Mouse (Mus musculus) midbrain, embryonic 13.5 days (tissue): ENCODE results near the gene Gm21996. TPM values are rescaled to one million over a fixed set of nuclear protein-coding genes. Genes with fewer than 3 reads are reported as not detected.
"Not testable (repeated sequence)": the region's sequence is repeated elsewhere in the genome, so short reads cannot be mapped to it uniquely, and the experiment has no call there.

Experiments used
- ATAC-seq: fragments of 200-750 bp; cut with Nextera tagmentation; 2 replicates; pipeline ENCODE4 v1.8.0; 2017; ENCODE audit warnings: mild to moderate bottlenecking, moderate TSS enrichment, moderate library complexity
- H3K27ac ChIP-seq: fragments of 300-500 bp; sonication (generic); 2 replicates; pipeline ENCODE4 v1.5.1; 2015; ENCODE audit warnings: inconsistent platforms, mild to moderate bottlenecking, moderate library complexity
- H3K27me3 ChIP-seq: fragments of 300-500 bp; sonication (generic); 2 replicates; pipeline ENCODE4 v1.6.1; 2015; ENCODE audit warnings: mild to moderate bottlenecking, inconsistent platforms
- H3K36me3 ChIP-seq: fragments of 300-500 bp; sonication (generic); 2 replicates; pipeline ENCODE4 v1.6.1; 2015; ENCODE audit warnings: mild to moderate bottlenecking, inconsistent platforms
- H3K4me1 ChIP-seq: fragments of 300-500 bp; sonication (generic); replicated peaks from 2 replicates; pipeline ENCODE4 v1.6.1; 2015; ENCODE audit warnings: inconsistent platforms
- H3K4me2 ChIP-seq: fragments of 300-500 bp; sonication (generic); replicated peaks from 2 replicates; pipeline ENCODE4 v1.6.1; 2015; ENCODE audit warnings: moderate library complexity, mild to moderate bottlenecking, inconsistent platforms
- H3K4me3 ChIP-seq: fragments of 300-500 bp; sonication (generic); replicated peaks from 2 replicates; pipeline ENCODE4 v1.5.1; 2015; ENCODE audit warnings: mild to moderate bottlenecking, inconsistent platforms
- H3K9ac ChIP-seq: fragments of 300-500 bp; sonication (generic); replicated peaks from 2 replicates; pipeline ENCODE4 v1.6.1; 2015; ENCODE audit warnings: mild to moderate bottlenecking, inconsistent platforms
- H3K9me3 ChIP-seq: fragments of 300-500 bp; sonication (generic); 2 replicates; pipeline ENCODE4 v1.6.1; 2016; ENCODE audit warnings: mild to moderate bottlenecking, inconsistent platforms
- WGBS: fragments of 180-500 bp; shearing (Covaris S2); methylation state at CpG from one replicate; pipeline ENCODE4 v1.1.7; 2015; 5-methylcytosine and 5-hydroxymethylcytosine counted together
- polyA plus RNA-seq: library from polyadenylated mRNA; unstranded; fragments of >200 nt; fragmentation: Nextera tagmentation; extraction: Ambion mirVana; gene quantifications from 2 replicates; pipeline ENCODE4 v1.2.1, GENCODE M21; 2015

The Gm21996 gene
- not detected in 2 replicates for polyA plus RNA-seq

DNA sequence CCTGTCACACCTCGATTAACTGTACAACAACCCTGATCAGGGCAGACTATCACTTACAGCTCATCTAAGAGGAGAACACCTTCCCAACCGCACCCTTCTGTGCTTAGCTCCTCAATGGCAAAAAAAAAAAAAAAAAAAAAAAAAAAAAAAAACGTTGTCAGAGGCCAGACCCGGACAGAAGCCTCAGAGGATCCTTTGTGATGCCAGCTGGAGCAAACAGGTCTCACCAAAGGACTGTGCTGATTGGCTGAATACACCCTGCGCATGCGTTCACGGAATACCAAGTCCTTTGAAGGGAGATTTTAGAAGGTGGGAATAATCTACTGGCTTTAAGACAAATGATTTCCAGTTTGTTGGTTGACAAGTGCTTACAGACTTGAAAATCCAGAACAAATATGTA, at the start of gene Gm21996:
Gm21996 (minus strand) TSS at position 101 of the 400 bp plus-strand sequence.
- no CpG with 5 or more reads among the region's 7 CpGs for WGBS
- not testable (repeated sequence) for H3K9ac ChIP-seq, H3K4me1 ChIP-seq, H3K4me2 ChIP-seq, H3K27ac ChIP-seq, H3K36me3 ChIP-seq, ATAC-seq, H3K4me3 ChIP-seq, H3K27me3 ChIP-seq, H3K9me3 ChIP-seq
